Comparison of ENCODE assay signal across 8 mouse cellular contexts in the genomic region with DNA sequence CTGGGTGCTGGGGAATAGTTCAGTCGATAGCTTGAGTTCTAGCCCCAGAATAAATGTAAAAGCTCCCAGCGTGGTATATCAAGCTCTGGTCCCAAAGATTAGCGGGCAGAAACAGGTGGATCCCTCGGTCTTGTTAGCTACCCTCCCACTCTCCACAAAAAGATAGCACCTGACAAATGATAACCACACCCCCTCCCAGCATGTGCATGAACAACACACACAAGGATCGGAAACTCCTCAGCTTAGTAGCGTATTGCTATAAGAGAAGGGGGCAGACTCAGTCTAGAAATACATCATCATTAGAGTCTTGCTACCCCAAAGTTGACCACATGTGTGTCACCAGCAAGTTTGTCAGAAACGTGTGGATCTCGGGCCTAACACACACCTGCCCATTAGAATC. TPM values are rescaled to one million over a fixed set of nuclear protein-coding genes. Genes with fewer than 3 reads are reported as not detected.
DNase-seq lines count a peak whose midpoint lies in the region; ATAC-seq and TF ChIP-seq lines count a peak whose summit lies in the region.

A gene (minus strand): TSS at position 101 of the 400 bp plus-strand sequence.

- no peaks in the 10 kb centered on the region for H3K9me3 ChIP-seq in hindbrain, embryonic 16.5 days (ENCODE audit: control insufficient read depth, low read length)

- POLR2A ChIA-PET in Patski (lab: Charles Lee) = no interaction called here

- H3K4me2 ChIP-seq in hindbrain, embryonic 16.5 days (ENCODE audit: low read length) = peak within 1 kb of the TSS; percentile 87

- H3K27ac ChIP-seq in hindbrain, embryonic 16.5 days (ENCODE audit: low read depth, low read length) = peak within 1 kb of the TSS; percentile 84

- peaks cover 15% of the 10 kb centered on the region for H3K4me1 ChIP-seq in hindbrain, embryonic 16.5 days (ENCODE audit: control insufficient read depth, insufficient read depth, low read depth, low read length)

- peak within 1 kb of the TSS; percentile 90 for H3K9ac ChIP-seq in hindbrain, embryonic 16.5 days (ENCODE audit: low read depth, low read length)

- WGBS in hindbrain, embryonic 16.5 days = 76% methylated on average over 8 of the region's 8 CpGs

- no peaks in the 10 kb centered on the region for H3K36me3 ChIP-seq in hindbrain, embryonic 16.5 days (ENCODE audit: control insufficient read depth, insufficient read depth, low read length)

- H3K4me3 ChIP-seq in hindbrain, embryonic 16.5 days (ENCODE audit: low read length) = peak within 1 kb of the TSS; percentile 98

- no peak for TF ChIP-seq CTCF in Patski (IDR thresholded peaks at IDR 0.05)

- DNase-seq in frontal cortex, adult 2 months (ENCODE audit: extremely low spot score in 1 of 2, low spot score in 1 of 2) = no peak
- no peak for DNase-seq in frontal cortex, postnatal 10 days (ENCODE audit: low spot score in 2 of 2)
- DNase-seq in Patski (ENCODE audit: low read depth, low spot score) = no peak
- DNase-seq in gastrocnemius, adult 18-20 months (ENCODE audit: low spot score) = no peak
- DNase-seq in spleen, postnatal 36 days (ENCODE audit: low spot score in 2 of 2) = no peak
- DNase-seq in ovary, postnatal 10 days (ENCODE audit: low spot score) = no peak

- no peak for ATAC-seq in Patski
- no peak for ATAC-seq in hindbrain, embryonic 16.5 days
- ATAC-seq in megakaryocyte progenitor cell, adult 5-6 weeks (replicated peaks; ENCODE audit: poor library complexity) = no peak

- in situ Hi-C loops in Patski (cut with MboI; ENCODE audit: low pct_unique_long_range_greater_than_20kb) = no loop called here

- H3K27me3 ChIP-seq in Patski = no peaks in the 10 kb centered on the region
- H3K27me3 ChIP-seq in hindbrain, embryonic 16.5 days (replicated peaks; ENCODE audit: control insufficient read depth, insufficient read depth, low read length) = no peaks in the 10 kb centered on the region

- CTCF ChIA-PET in Patski (lab: Charles Lee) = interaction anchor here (1.0 to 5.0 kb wide), 2 partner anchors 9 to 13 kb away, joined by 3 to 27 read pairs; no protein-coding TSS in a partner anchor

RNA-seq across cellular contexts. Expression of the gene that starts here (rescaled TPM):
- 27.2 and 28.0 TPM in 2 replicates for polyA plus RNA-seq in frontal cortex, adult 2 months (2012; rRNA removed)
- polyA plus RNA-seq in Patski (2021) = 70.2 TPM
- total RNA-seq in gastrocnemius, adult 18-20 months (2021) = 10 to 100 TPM; 30.6 to 31.9 TPM
- polyA plus RNA-seq in hindbrain, embryonic 16.5 days (2015; fragmentation: Nextera tagmentation; extraction: Ambion mirVana) = 22.1 and 22.8 TPM in 2 replicates
- total RNA-seq in megakaryocyte progenitor cell, adult 5-6 weeks (2015) = 10.9 and 11.6 TPM in 2 replicates
- total RNA-seq in megakaryocyte progenitor cell, adult 5-6 weeks (2017) = 14.6 and 20.2 TPM in 2 replicates
